Mouse (Mus musculus) Patski (cell line): ENCODE data around the gene Cfap44. TPM values are rescaled to one million over a fixed set of nuclear protein-coding genes. Genes with fewer than 3 reads are reported as not detected.
A peak's percentile ranks its signal among the peaks of the same experiment; 100 is the strongest.

Experiments used
- ATAC-seq: fragments of 100-300 bp; one replicate; pipeline ENCODE4 v1.8.0; 2021
- CTCF ChIA-PET: fragments of 350-600 bp; sonication (Branson Sonifier 250); formaldehyde crosslinking; loops from one replicate; lab custom pipeline; 2022; ENCODE audit warnings: inconsistent platforms; lab: Charles Lee
- POLR2A ChIA-PET: fragments of 350-600 bp; sonication (Branson Sonifier 250); formaldehyde crosslinking; loops from one replicate; lab custom pipeline; 2022; ENCODE audit warnings: antibody characterized with exemption, inconsistent platforms; lab: Charles Lee
- DNase-seq: peaks from one replicate; pipeline ENCODE4 v3.0.0-alpha.2; 2011; ENCODE audit warnings: low read depth, low spot score
- H3K27me3 ChIP-seq: fragments of 371-371 bp; one replicate; pipeline ENCODE4 v1.5.1; 2021
- CTCF ChIP-seq: fragments of 100-300 bp; IDR thresholded peaks from one replicate; pipeline ENCODE4 v1.5.1; 2021
- in situ Hi-C: fragments of 300-500 bp; cut with MboI; formaldehyde crosslinking; loops from 3 replicates; pipeline ENCODE4 v1.11.1; 2018; ENCODE audit warnings: low pct_unique_long_range_greater_than_20kb, mixed read lengths
- polyA plus RNA-seq: library from polyadenylated mRNA; unstranded; gene quantifications from one replicate; pipeline ENCODE4 v1.2.3, GENCODE M21; 2021

The Cfap44 gene
- polyA plus RNA-seq, result 0.68 TPM

DNA sequence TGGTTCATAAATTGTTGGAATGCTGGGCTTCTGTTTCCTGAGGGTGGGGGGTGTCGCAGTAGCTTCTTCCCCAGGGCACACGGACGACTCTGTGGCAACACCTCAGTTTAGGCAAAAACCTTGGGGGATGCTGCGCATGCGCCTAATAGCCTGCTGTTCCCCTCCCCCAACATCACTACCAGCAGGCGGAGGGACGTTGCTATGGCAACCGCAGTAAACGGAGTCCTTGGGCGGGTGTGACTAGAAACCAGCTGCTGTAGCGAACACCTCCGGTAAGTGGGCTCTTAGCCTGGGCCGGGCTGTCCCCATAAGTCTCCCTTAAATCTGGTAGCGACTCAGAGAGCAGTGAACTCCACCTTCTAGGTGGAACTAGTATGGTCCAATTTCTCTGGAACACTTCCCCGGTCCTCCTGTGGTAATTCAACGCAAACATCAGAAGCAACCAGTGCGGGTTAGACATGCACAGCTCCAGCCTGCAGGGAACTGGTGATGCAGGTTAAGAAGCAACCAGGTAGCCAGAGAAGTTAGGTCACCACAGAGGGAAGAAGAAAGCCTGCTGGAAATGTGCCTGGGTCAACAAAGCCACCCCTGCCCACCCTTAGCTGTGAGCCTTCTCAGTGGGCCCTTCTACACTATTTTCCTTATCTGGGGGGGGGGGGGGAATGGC, at the start of gene Cfap44:
Cfap44 (plus strand) TSS at position 220 of the 667 bp plus-strand sequence.
- no peak for TF ChIP-seq CTCF
- ATAC-seq (peak; percentile 14), DNase-seq (no peak)
- ChIA-PET CTCF (interaction anchor here (1.7 kb wide), 1 partner anchor 9 kb away, joined by 4 read pairs; no protein-coding TSS in a partner anchor), POLR2A (no interaction called here)
- H3K27me3 ChIP-seq, result no peaks in the 10 kb centered on the region
- in situ Hi-C loops, result no loop called here

DNA sequence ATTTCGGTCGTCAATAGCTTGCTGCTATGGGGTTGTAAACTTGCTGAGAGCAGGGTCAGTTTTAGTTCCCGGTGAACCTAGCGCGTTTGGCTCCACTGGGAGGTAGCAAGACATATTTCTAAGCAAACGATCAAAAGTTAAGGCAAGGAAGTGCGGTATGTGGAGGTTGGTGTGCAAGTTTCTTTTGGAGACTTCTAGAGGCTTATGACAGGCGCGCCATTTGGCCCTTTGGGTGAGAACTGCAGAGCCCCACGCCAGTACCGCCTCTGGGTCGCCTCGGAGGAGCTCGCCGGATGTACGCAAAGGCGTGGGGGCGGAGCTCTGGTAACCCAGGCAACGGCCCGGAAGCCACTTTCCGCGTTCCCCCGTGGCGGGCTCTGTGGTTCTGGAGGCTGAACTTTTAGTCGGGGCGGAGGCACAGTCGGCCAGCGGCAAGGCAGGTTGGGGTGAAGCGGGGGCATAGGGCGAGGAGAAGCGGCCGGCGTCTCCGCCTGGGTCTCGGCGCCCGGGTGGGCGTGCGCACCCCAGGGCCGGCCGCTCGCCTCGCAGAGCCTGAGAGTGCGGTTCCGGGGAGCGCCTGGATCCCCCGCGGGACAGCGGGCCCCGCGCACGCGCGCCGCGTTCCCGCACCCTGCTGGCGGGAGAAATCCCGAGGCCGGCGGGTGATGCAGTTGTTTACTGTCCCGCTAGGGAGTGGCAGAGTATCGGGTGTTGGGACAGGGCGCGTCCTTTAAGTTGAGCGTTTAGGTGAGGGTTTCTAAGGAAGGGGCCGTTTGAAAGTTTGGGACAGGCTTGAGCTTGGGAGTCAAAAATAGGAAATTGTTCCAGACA, 47.3 kb upstream of the Cfap44 start, which contains the start of gene Spice1:
Spice1 (plus strand) TSS at position 51 of the 831 bp plus-strand sequence.
- DNase-seq, result peak; percentile 42
- in situ Hi-C loops, result loop anchor here (5.0 kb wide), 1 partner anchor 100 kb away; no protein-coding TSS in a partner anchor
- peak; percentile 81 for TF ChIP-seq CTCF
- peak; percentile 99 for ATAC-seq
- ChIA-PET CTCF (interaction anchor here (0.8 to 1.5 kb wide), 2 partner anchors 10 to 105 kb away, joined by 3 to 5 read pairs; no protein-coding TSS in a partner anchor), POLR2A (interaction anchor here (0.6 kb wide), 1 partner anchor 81 kb away, joined by 3 read pairs; no protein-coding TSS in a partner anchor)
- peaks cover 11% of the 10 kb centered on the region for H3K27me3 ChIP-seq

DNA sequence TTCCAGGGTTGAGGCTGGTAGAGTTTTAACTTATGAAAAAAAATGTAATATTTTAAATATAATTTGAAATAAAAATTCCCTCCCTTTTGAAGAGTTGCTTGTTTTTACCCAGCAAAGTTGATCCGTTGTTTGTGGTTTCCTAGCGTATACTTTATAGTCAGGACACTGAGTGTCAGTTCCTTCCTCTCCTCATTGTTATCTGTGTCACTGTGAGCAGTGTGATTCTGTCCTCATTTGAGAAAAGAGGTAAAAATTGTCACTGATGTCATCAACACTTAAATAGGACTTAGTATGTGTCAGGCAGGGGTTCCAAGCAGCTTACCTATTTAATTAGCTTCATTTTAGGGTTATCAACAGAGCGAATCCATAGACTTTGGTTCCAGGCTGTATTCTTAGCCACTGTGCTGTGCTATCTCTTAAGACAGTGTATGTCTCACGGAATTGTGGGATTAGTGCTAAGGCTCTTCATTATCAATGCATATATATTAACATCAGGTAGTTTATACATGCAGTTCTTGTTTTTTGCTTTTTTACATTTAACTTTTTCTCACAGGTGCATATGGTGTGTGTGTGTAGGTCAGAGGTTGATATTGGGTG, 44.7 kb upstream of the Cfap44 start:
- CTCF ChIA-PET, result interaction anchor here (1.7 kb wide), 1 partner anchor 10 kb away, joined by 5 read pairs; no protein-coding TSS in a partner anchor
- in situ Hi-C loops, result loop anchor here (5.0 kb wide), 1 partner anchor 103 kb away; no protein-coding TSS in a partner anchor
- no peak for DNase-seq
- no peaks in the 10 kb centered on the region for H3K27me3 ChIP-seq
- no peak for ATAC-seq
- TF ChIP-seq CTCF, result no peak
- POLR2A ChIA-PET, result no interaction called here

DNA sequence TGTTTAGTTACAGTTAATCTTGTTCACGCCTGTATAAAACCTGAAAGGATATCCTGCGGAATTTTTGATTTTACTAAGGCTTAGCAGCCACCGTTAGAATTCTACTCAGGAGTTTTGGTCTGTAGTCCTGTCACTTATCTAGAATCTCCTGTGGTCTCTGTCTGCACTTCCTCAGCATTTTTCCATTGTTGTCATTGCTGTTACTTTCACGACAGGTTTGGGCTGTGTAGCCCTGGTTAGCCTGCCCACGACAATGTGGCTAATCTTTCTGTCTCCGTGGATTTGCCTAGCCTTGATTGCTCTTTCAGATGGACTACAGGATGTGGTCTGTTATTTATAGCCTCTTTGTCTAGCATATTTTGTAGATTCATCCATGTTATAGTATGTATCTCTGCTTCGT, 38.3 kb upstream of the Cfap44 start:
- in situ Hi-C loops, result no loop called here
- no peaks in the 10 kb centered on the region for H3K27me3 ChIP-seq
- ATAC-seq (no peak), DNase-seq (no peak)
- POLR2A ChIA-PET, result no interaction called here
- no peak for TF ChIP-seq CTCF
- CTCF ChIA-PET, result no interaction called here

DNA sequence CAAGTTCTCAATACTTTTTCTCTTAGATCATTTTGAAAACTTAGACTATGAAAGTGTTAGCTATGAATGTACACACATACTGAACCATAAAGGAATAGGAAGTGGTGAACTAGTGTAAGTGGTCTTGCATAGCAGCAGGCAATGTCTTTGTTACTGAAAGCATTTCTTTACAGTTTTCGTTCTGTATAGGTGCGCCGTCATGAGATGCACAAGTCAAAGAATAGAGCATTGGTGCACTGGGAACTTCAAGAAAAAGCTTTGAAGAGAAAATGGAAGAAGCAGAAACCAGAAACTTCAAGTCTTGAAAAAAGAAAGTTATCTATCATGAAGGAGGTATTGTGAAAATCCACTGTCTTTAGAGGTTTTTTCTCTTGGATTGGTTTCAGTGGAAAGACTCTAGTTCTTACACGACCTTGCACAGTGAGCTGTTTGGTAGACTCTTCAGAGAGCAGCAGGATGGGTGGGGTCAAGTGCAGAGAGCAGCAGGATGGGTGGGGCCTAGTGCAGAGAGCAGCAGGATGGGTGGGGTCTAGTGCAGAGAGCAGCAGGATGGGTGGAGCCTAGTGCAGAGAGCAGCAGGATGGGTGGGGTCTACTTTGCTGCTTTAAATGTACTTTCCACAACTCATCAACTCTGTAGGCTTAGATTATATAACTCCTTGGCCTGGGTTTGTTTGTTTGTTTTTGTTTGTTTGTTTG, 36.9 kb upstream of the Cfap44 start:
- no peak for ATAC-seq
- CTCF ChIA-PET, result no interaction called here
- no peak for TF ChIP-seq CTCF
- POLR2A ChIA-PET, result no interaction called here
- DNase-seq, result no peak
- in situ Hi-C loops, result no loop called here
- no peaks in the 10 kb centered on the region for H3K27me3 ChIP-seq

DNA sequence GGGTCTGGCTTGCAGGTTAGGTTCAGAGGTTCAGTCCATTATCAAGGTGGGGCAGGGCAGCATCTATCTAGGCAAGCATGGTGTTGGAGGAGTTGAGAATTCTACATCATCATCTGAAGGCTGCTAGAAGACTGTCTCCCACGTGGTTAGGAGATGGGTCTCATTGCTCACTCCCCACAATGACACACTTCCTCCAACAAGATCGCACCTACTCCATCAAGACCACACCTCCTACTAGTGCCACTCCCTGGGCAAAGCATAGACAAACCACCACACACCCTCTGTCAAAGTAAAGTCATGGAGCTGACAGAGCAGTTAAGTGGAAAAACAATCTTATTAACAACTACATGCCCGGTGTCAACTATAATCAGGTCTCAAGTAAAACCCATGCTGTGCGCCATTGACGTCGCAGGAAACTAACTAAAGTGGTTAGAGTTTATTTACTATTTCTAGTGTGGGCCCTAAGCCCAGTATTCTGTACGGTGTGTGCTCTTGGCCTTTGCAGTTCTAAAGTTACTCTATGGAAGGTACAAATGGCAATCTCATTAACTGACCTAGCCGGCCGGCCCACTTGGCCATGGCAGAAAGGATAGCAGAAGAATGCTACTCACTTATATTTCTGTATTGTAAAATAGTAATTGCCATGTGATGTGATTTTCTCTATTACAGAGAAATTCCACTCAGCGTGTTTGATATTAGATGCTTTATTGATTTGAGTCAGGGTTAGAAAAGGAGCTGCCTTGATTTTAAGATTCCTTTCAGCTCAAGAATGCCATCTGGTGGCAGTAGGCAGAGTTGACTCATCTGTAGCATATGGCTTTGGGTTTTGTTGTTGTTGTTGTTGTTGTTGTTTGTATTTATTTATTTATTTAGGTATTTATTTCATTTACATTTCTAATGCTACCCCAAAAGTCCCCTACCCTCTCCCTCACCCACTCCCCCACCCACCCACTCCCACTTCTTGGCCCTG, 32.4 kb upstream of the Cfap44 start:
- DNase-seq, result no peak
- no peak for ATAC-seq
- in situ Hi-C loops, result no loop called here
- ChIA-PET CTCF (interaction anchor here (0.6 to 2.3 kb wide), 7 partner anchors 11 to 252 kb away, joined by 3 to 7 read pairs (median 3); partner anchors contain the start of gene Usf3), POLR2A (no interaction called here)
- TF ChIP-seq CTCF, result peak; percentile 66
- no peaks in the 10 kb centered on the region for H3K27me3 ChIP-seq

DNA sequence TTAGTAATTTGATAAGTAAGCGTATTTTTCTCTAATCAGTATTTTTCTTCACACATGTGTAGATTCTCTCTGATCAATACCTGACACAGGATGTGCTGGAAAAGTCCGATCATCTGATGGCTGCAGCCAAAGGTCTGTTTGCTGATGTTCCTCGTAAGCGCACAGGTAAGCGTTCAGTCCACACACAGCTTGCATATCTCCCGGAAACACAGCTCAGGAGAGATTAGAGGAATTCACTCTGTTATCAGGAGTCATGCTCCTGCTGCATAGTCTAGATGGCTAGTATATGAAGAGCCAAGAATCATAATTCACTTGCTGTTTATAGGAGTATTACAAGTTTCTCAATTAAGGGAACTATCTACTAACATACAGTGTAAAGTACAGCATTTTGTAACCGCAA, 29.1 kb upstream of the Cfap44 start:
- DNase-seq (no peak), ATAC-seq (no peak)
- in situ Hi-C loops, result no loop called here
- H3K27me3 ChIP-seq, result no peaks in the 10 kb centered on the region
- TF ChIP-seq CTCF, result no peak
- ChIA-PET POLR2A (no interaction called here), CTCF (interaction anchor here (0.9 kb wide), 1 partner anchor 123 kb away, joined by 4 read pairs; no protein-coding TSS in a partner anchor)

DNA sequence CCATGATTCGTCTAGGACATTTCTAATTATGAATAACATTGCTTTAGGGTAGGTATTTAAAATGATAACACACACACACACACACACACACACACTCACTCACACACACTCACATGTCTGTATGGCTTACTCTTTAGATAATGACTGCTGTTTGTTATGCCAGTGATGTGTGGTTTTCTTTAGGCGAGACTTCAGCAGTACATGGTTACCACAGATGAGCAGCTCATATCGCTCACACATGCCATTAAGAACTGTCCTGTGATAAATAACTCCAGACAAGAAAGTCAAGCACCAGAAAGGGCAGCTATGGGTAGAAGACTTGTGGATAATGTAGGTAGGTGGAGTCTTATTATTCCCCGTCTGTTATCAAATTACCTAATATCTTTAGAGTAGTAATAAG, 19.1 kb upstream of the Cfap44 start:
- CTCF ChIA-PET, result interaction anchor here (1.0 kb wide), 1 partner anchor 133 kb away, joined by 3 read pairs; no protein-coding TSS in a partner anchor
- in situ Hi-C loops, result no loop called here

DNA sequence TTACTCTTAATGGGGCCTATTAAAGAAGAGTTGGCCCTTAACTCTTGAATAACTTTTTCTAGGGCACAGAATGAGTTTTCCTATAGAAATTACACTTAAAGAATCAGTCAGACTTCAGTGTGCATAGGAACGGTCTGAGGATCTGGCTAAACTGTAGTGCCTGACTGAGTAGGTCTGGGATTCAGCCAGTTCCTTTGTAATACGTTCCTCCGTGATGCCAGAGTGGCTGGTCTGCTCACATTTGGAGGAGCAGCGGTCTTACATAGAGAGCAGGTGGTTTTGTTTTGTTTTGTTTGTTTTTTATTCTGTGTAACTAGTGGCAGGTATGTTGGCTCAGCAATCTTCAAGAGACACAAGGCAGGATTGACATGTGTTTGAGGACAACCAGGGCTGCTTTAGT, 14.6 kb upstream of the Cfap44 start:
- POLR2A ChIA-PET, result no interaction called here
- in situ Hi-C loops, result no loop called here
- no peaks in the 10 kb centered on the region for H3K27me3 ChIP-seq
- TF ChIP-seq CTCF, result no peak
- CTCF ChIA-PET, result interaction anchor here (1.2 kb wide), 1 partner anchor 18 kb away, joined by 3 read pairs; no protein-coding TSS in a partner anchor
- no peak for ATAC-seq
- DNase-seq, result no peak

More for the DNA sequence above, 19.1 kb upstream of the Cfap44 start:
- H3K27me3 ChIP-seq, result no peaks in the 10 kb centered on the region
- ATAC-seq (no peak), DNase-seq (no peak)
- TF ChIP-seq CTCF, result no peak
- POLR2A ChIA-PET, result no interaction called here
